Mouse (Mus musculus) spleen, adult 12 weeks (tissue): Measurements from ENCODE around the gene Sf3b2.

Source experiments
- DNase-seq: peaks from one replicate; pipeline ENCODE4 v3.0.0; 2022; ENCODE audit warnings: low spot score

Gene Sf3b2

GRCm38 (mm10) chr19:5294972-5295735, at the start of gene Sf3b2:
Gene Sf3b2, minus strand, starts transcription at chr19:5295455.
- peak; percentile 92 for DNase-seq

- DNase-seq = no peak
Observed at GRCm38 (mm10) chr19:5341360-5341759, 46.1 kb upstream of the Sf3b2 start.

GRCm38 (mm10) chr19:5337975-5338374, 42.7 kb upstream of the Sf3b2 start:
- DNase-seq = peak; percentile 54

GRCm38 (mm10) chr19:5335441-5335840, 40.2 kb upstream of the Sf3b2 start, which contains the start of gene Catsper1:
Gene Catsper1, plus strand, starts transcription at chr19:5335741.
- DNase-seq = no peak

GRCm38 (mm10) chr19:5334741-5335140, 39.5 kb upstream of the Sf3b2 start:
- DNase-seq = no peak

GRCm38 (mm10) chr19:5327970-5328369, 32.7 kb upstream of the Sf3b2 start:
- no peak for DNase-seq

GRCm38 (mm10) chr19:5323801-5324200, 28.5 kb upstream of the Sf3b2 start:
- DNase-seq = no peak

GRCm38 (mm10) chr19:5313189-5313588, 17.9 kb upstream of the Sf3b2 start:
- DNase-seq = no peak

- DNase-seq = no peak
Observed at GRCm38 (mm10) chr19:5309025-5309424, 13.8 kb upstream of the Sf3b2 start.

GRCm38 (mm10) chr19:5306968-5307734, 11.9 kb upstream of the Sf3b2 start:
- no peak for DNase-seq

- DNase-seq = no peak
Observed at GRCm38 (mm10) chr19:5306279-5306678, 11.0 kb upstream of the Sf3b2 start.

- DNase-seq = no peak
Observed at GRCm38 (mm10) chr19:5302455-5302854, 7.2 kb upstream of the Sf3b2 start.

- DNase-seq = no peak
Observed at GRCm38 (mm10) chr19:5300588-5300987, 5.3 kb upstream of the Sf3b2 start.

GRCm38 (mm10) chr19:5297903-5298800, 2.9 kb upstream of the Sf3b2 start, which contains the start of gene Gal3st3:
Gene Gal3st3, plus strand, starts transcription at chr19:5298331.
- DNase-seq = no peak

GRCm38 (mm10) chr19:5296630-5297029, 1.4 kb upstream of the Sf3b2 start:
- DNase-seq = no peak

GRCm38 (mm10) chr19:5295736-5296075, 451 bp upstream of the Sf3b2 start:
- no peak for DNase-seq

- DNase-seq = no peak
Observed at GRCm38 (mm10) chr19:5278381-5278780, 16.9 kb downstream of the Sf3b2 start.

- no peak for DNase-seq
Observed at GRCm38 (mm10) chr19:5277140-5277539, 18.1 kb downstream of the Sf3b2 start.

GRCm38 (mm10) chr19:5276531-5276930, 18.7 kb downstream of the Sf3b2 start:
- no peak for DNase-seq

- DNase-seq = no peak
Observed at GRCm38 (mm10) chr19:5275736-5276135, 19.5 kb downstream of the Sf3b2 start.

GRCm38 (mm10) chr19:5274641-5275040, 20.6 kb downstream of the Sf3b2 start:
- no peak for DNase-seq

- no peak for DNase-seq
Observed at GRCm38 (mm10) chr19:5273916-5274315, 21.3 kb downstream of the Sf3b2 start.
